Mouse (Mus musculus): ENCODE results near the gene H2-T24.

Gene H2-T24

DNA sequence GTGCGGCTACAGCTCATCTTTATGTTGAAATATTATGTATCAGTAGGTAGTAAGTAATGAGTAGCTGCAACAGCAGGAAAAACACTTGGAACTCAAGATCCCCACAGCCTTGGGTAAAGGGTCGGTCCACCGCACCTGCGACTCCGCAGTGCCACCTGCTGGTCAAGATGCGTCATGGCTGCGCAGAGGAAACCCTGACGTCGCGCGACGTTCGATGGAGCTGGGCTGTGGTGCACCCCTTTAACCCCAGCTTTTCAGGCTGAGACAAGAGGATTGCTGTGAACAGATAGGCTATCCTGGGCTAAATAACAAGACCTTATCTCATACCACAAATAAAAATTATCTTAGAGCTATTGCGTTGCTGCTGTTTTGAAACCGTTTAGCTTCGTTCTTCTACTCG is 26.7 kb downstream of the H2-T24 start:
- peak; percentile 79 to 89 for DNase-seq (ENCODE audit: inconsistent age in 2 of 2, low spot score in 1 of 2)

DNA sequence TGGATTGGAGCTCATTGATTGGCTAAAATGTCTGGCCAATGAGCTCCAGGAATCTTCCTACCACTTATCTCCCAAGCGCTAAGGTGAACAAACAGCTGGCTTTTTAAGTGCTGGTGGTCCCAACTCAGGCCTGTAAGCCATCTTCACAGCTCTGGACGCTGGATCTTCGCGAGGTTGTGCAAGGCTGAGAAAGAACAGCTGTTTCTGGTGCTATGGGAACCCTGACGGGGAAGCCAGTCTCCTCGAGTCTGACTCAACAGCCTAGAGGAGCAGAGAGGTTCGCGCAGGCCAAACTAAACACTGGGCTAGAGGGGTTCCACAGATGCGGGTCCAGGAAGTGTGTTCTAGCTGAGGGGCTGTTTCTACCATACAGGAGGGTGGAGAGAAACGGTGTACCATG is 28.6 kb downstream of the H2-T24 start:
- DNase-seq (ENCODE audit: inconsistent age in 2 of 2, low spot score in 1 of 2): no peak

DNA sequence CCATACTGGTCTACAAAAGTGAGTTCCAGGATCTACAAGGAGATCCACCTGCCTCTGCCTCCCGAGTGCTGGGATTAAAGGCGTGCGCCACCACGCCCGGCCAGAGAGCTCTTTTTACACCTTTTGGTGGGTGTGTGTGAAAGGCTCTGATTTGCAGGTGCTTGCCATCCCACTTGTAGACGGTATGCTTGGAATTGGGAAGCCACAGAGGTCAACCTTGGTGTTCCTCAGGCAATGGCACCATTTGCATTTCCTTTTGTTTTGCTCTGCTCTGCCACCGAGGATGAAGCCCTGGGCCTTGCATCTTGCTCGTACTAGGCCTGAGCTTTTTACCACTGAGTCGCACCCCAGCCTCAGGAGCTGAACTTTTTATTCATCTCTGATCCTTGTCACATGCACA is 38.6 kb downstream of the H2-T24 start:
- DNase-seq (ENCODE audit: inconsistent age in 2 of 2, low spot score in 1 of 2): no peak

DNA sequence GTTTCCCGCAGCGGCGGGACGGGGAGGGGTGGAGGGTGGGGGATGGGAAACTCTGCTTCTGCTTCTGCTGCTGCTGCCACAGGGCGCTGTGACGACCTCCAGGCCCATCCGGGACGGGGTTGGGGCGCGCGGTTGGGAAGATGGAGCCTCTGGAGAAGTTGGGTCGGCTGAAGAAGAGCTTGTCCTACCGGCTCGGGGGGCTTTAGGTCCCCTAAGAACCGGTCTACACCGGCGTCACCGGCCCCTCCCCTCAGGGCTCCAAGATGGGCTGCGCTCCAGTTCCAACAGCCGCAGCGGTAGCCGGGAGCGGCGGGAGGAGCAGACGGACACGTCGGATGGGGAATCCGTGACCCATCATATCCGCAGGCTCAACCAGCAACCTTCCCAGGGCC is 40.0 kb downstream of the H2-T24 start:
- peak; percentile 69 to 87 for DNase-seq (ENCODE audit: inconsistent age in 2 of 2, low spot score in 1 of 2)

DNA sequence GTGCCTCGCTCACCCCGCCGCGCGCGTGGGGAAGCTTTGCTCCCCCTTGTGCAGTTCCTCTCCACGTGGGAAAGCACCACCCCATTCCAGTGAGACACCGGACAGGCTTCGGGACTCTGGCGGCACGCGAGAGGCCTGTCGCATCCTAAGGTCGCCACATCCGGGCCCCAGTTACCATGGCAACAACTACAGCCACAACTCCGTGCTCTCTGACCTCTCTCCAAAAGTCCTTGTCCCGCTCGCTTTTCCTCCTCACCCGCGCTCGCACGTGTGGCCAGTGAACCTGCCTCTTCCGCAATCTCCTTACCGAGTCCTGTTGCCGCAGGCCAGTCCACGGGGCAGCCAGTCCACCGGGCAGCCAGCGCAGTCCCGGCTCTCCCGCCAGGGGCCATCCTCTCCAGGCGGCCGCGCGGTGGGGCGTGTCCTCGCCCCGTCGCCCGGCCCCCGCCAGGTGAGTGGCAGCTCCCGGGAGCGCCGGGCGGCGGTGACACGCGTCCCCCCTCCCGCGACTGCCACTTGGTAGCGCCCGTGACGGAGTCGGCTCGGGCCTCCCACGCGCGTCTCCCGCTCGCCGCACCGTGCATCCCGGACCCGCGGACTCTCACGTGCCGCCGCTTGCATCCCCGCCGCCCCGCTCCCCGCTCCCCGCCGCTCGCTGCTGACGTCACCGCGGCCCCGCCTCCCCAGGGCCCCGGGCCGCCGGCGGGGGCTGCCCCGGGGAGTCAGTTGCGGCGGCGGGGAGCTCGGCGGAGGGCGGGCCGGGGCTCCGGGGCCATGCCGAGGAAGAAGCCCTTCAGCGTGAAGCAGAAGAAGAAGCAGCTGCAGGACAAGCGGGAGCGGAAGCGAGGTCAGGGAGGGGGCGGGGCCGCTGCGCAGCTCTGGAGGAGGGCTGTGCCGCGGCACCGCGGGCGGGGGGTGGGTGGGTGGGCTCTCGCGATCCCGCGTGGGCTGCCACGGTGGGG is 40.7 kb downstream of the H2-T24 start, which contains the start of the genes Gnl1 and Prr3:
TSS of gene Gnl1 (plus strand) at position 451 of the 962 bp plus-strand sequence.
TSS of gene Prr3 (minus strand) at position 836 of the 962 bp plus-strand sequence.
- DNase-seq (ENCODE audit: inconsistent age in 2 of 2, low spot score in 1 of 2): peak; percentile 95 to 99

DNA sequence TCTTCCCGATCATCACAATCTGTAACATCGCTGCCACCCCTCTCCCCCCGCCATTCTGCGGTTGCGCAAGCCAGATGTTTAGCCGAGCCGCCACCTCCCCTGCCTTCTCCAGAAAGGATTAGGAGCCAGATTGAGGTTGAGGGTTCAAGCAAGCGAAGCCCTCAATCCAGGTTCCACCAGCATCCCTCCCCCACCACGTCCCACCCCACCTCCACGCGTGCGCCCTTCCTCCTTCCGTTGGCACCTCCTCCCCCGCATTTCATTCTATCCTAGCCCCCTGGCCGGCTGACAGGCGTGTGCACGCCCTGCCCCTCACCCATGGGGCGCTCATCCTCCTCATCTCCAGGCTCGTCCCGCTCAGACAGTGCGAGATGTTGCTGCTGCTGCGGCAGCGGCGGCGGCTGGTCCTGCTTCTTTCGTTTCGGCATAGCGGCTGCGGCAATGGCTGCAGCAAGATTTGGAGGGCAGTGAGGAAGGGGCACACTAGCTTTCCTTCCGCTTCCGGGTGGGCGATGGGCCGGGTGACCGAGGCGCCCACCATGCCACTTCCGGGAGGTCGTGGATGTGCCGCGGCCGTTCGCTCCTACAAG is 41.5 kb downstream of the H2-T24 start:
- no peak for DNase-seq (ENCODE audit: inconsistent age in 2 of 2, low spot score in 1 of 2)

- DNase-seq (ENCODE audit: inconsistent age in 2 of 2, low spot score in 1 of 2): no peak
Measured at GRCm38 (mm10) chr17:35972131-35972530, 48.2 kb downstream of the H2-T24 start.

- DNase-seq (ENCODE audit: inconsistent age in 2 of 2, low spot score in 1 of 2): peak; percentile 99 to 100
Measured at GRCm38 (mm10) chr17:35969418-35970389, 50.7 kb downstream of the H2-T24 start, which contains the start of gene Abcf1. Abcf1 (minus strand) TSS chr17:35969761.

DNA sequence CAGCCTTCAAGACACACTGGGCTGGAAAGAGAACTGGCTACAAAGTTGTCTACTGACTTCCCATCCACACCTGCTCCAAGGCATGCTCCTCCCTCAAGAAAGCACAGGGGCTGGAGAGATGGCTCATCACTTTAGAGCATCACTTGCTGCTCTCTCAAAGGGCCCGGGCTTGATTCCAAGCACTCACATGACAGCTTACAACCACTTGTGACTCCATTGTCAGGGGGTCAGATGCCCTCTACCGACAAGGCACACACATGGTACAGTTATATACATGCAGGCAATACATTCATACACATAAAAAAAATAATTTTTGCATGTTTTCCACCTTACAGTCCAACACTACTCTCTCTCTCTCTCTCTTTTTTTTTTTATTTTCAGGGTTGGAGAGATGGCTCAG is 52.7 kb downstream of the H2-T24 start:
- DNase-seq (ENCODE audit: inconsistent age in 2 of 2, low spot score in 1 of 2): no peak

GRCm38 (mm10) chr17:35963279-35963678 is 57.1 kb downstream of the H2-T24 start:
- no peak for DNase-seq (ENCODE audit: inconsistent age in 2 of 2, low spot score in 1 of 2)

GRCm38 (mm10) chr17:35958533-35959223 is 61.7 kb downstream of the H2-T24 start:
- no peak for DNase-seq (ENCODE audit: inconsistent age in 2 of 2, low spot score in 1 of 2)

Measured in adrenal gland, adult (tissue).